Mouse (Mus musculus) forebrain, embryonic 11.5 days (tissue): Measurements from ENCODE around the gene Comt. TPM values are rescaled to one million over a fixed set of nuclear protein-coding genes. Genes with fewer than 3 reads are reported as not detected.

Experiments
- ATAC-seq: fragments of 200-750 bp; cut with Nextera tagmentation; replicated peaks from 2 replicates; pipeline ENCODE4 v1.8.0; 2017; ENCODE audit warnings: moderate TSS enrichment; ENCODE audit not compliant: low FRiP score
- DNase-seq: peaks from one replicate; pipeline ENCODE4 v3.0.0-alpha.2; 2017; ENCODE audit warnings: low spot score
- H3K27ac ChIP-seq: fragments of 300-500 bp; sonication (generic); 2 replicates; pipeline ENCODE4 v1.5.1; 2014; ENCODE audit warnings: low read depth, low read length
- H3K27me3 ChIP-seq: fragments of 300-500 bp; sonication (generic); 2 replicates; pipeline ENCODE4 v1.6.1; 2014; ENCODE audit warnings: mild to moderate bottlenecking, low read length, mixed read lengths; ENCODE audit not compliant: control insufficient read depth, insufficient read depth
- H3K36me3 ChIP-seq: fragments of 300-500 bp; sonication (generic); 2 replicates; pipeline ENCODE4 v1.6.1; 2014; ENCODE audit warnings: mild to moderate bottlenecking, low read length, moderate library complexity, mixed read lengths; ENCODE audit not compliant: control insufficient read depth, insufficient read depth
- H3K4me1 ChIP-seq: fragments of 300-500 bp; sonication (generic); replicated peaks from 2 replicates; pipeline ENCODE4 v1.6.1; 2014; ENCODE audit warnings: low read length, mixed read lengths; ENCODE audit not compliant: control insufficient read depth, insufficient read depth
- H3K4me2 ChIP-seq: fragments of 300-500 bp; sonication (generic); 2 replicates; pipeline ENCODE4 v1.6.1; 2014; ENCODE audit warnings: low read depth, mild to moderate bottlenecking, low read length, moderate library complexity, mixed read lengths; ENCODE audit not compliant: severe bottlenecking
- H3K4me3 ChIP-seq: fragments of 300-500 bp; sonication (generic); 2 replicates; pipeline ENCODE4 v1.5.1; 2014; ENCODE audit warnings: low read depth, low read length
- H3K9ac ChIP-seq: fragments of 300-500 bp; sonication (generic); 2 replicates; pipeline ENCODE4 v1.6.1; 2014; ENCODE audit warnings: low read length
- H3K9me3 ChIP-seq: fragments of 300-500 bp; sonication (generic); 2 replicates; pipeline ENCODE4 v1.6.1; 2016; ENCODE audit warnings: low read length, mixed read lengths; ENCODE audit not compliant: control insufficient read depth
- WGBS: fragments of 180-500 bp; shearing (Covaris S2); extraction: QIAGEN DNeasy Blood & Tissue Kit; methylation state at CpG from one replicate; pipeline ENCODE4 v1.1.7; 2014; 5-methylcytosine and 5-hydroxymethylcytosine counted together
- polyA plus RNA-seq: library from polyadenylated mRNA; unstranded; fragments of >200 nt; fragmentation: Nextera tagmentation; extraction: Ambion mirVana; gene quantifications from 2 replicates; pipeline ENCODE4 v1.2.1, GENCODE M21; 2014

The Comt gene
- polyA plus RNA-seq, 1 experiment from 2014 or later, result 53.6 TPM

DNA sequence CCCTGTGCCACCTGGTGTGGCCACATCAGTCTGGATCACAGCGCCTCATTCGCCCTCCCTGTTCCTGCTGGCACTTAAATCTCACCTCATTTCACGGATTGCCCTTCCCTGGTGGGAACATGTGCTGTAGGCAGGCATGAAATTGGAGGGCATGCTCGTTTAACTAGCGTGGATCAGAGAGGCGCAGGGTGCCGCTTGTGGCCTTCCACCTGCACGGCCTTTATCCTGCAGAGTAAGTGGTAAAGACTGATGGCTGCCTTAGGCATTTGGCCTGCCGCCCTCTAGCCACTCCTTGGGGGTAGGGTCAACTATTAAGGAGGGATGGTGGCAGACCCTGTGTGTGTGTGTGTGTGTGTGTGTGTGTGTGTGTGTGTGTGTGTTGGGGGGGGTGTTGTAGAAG lies 35.4 kb upstream of the Comt start:
- no peak overlapping the region for H3K4me3 ChIP-seq
- no peaks in the 10 kb centered on the region for H3K9me3 ChIP-seq
- no peaks in the 10 kb centered on the region for H3K36me3 ChIP-seq
- no peak overlapping the region for H3K27ac ChIP-seq
- DNase-seq, result no peak
- H3K9ac ChIP-seq, result no peak overlapping the region
- no peak overlapping the region for H3K4me2 ChIP-seq
- H3K27me3 ChIP-seq, result no peaks in the 10 kb centered on the region
- 67% methylated on average over 9 of the region's 9 CpGs for WGBS
- no peak for ATAC-seq
- peaks cover 11% of the 10 kb centered on the region for H3K4me1 ChIP-seq

DNA sequence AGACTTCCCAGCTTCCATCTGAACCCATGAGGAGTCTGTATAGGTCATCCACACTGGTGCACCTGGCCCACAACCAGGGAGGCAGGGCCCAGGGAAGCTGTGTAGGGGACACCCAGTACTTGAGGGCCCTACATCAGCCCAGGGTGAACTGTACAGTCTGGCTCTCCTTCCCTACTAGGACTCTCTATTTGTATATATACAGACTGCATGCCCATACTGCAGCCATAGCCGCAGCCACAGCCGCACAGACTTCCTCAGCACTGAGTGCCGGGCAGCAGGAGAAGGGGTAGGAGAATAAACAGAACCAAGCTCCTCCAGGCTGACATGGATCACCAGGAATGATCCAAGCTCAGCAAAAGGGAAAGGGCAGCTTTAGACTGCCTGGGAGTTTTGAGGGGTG lies 34.2 kb upstream of the Comt start:
- Histone ChIP-seq H3K9ac (no peak overlapping the region), H3K27me3 (no peaks in the 10 kb centered on the region)

DNA sequence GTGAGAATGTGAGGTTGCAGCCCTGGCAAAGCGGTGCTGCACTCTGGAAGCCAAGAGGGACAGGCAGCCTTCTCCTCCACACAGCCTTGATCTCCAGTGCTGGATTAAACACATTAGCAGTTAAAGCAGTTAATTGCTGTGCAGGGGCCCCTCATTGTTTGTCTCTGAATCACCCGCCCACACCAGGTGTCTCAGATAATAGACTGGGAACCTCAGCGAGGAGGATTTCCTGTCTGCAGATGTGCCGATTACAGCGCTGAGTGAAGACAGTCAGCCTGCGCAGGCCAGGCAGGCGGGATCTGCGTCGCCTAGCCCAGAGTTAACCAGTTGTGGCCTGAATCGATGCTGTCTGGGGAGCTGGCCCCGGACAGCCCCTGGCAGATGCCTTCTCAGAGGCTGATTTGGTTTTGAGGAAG lies 33.3 kb upstream of the Comt start:
- Histone ChIP-seq H3K4me3 (no peak overlapping the region), H3K27ac (peak overlapping the region; percentile 46), H3K27me3 (no peaks in the 10 kb centered on the region), H3K4me2 (peak overlapping the region; percentile 27), H3K4me1 (peaks cover 11% of the 10 kb centered on the region), H3K9me3 (no peaks in the 10 kb centered on the region), H3K36me3 (no peaks in the 10 kb centered on the region), H3K9ac (peak overlapping the region; percentile 27; the same call in 1 of the 2 replicates)
- ATAC-seq, result peak; percentile 75
- DNase-seq, result peak; percentile 71
- under 1% methylated on average over 11 of the region's 11 CpGs for WGBS

More for the DNA sequence above, 34.2 kb upstream of the Comt start:
- DNase-seq (no peak), ATAC-seq (no peak)
- Histone ChIP-seq H3K4me3 (no peak overlapping the region), H3K36me3 (no peaks in the 10 kb centered on the region), H3K4me1 (peaks cover 11% of the 10 kb centered on the region), H3K9me3 (no peaks in the 10 kb centered on the region), H3K4me2 (no peak overlapping the region), H3K27ac (no peak overlapping the region)
- WGBS, result 88% methylated on average over 3 of the region's 3 CpGs

DNA sequence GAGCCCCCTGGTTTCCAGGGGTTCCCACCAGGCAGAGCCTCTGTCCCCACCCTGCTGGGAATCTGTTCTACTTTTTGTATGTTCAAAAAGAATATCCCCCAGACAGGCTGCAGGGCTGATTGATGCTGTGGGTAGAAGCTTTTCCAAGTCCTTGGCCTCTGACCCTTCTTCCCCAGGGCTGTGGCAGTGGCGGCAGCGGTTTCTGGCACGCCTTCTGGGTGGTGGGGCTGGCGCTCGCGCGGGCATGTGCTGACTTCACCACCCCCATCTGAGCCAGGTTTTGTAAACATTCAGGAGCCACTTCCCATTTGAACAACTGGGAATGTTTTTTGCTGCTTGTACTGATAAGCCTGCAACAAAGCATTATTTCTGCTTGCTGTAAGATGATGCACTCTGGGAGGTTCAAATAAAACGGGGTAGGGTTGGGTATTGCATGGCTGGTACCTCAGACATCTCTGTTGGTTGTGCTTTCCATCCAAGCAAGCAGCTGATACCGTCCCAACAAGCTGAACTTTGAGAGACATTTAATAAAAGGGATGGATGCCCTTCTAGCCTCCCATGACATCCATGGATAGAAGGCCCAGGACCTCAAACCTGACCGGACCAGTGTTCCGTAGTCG lies 32.8 kb upstream of the Comt start:
- 8% methylated on average over 12 of the region's 12 CpGs for WGBS
- peak overlapping the region; percentile 46 for H3K27ac ChIP-seq
- no peak overlapping the region for H3K4me3 ChIP-seq
- DNase-seq (no peak), ATAC-seq (peak; percentile 22; the same call in 1 of the 2 replicates)
- H3K27me3 ChIP-seq, result no peaks in the 10 kb centered on the region
- H3K4me2 ChIP-seq, result peak overlapping the region; percentile 27
- H3K4me1 ChIP-seq, result peaks cover 11% of the 10 kb centered on the region
- peak overlapping the region; percentile 27; the same call in 1 of the 2 replicates for H3K9ac ChIP-seq
- no peaks in the 10 kb centered on the region for H3K36me3 ChIP-seq
- H3K9me3 ChIP-seq, result no peaks in the 10 kb centered on the region

DNA sequence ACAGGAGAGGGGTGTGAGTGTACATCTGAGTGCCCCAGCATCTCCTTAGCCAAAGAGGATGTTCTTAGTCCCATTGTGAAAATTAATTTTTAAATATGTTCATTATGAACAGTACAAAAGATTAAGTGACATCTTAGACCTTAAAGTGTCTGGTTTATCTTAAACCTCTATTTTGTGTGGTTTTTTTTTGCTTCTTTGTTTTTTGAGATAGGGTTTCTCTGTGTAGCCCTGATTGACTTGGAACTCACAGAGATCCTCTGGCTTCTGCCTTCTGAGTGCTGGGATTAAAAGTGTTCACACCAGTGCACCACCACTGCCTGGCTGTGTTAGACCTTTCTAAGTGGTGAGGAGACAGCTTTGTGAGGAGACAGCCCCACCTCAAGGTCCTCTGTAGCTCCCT lies 32.0 kb upstream of the Comt start:
- Histone ChIP-seq H3K4me1 (peaks cover 11% of the 10 kb centered on the region), H3K4me2 (no peak overlapping the region), H3K27ac (no peak overlapping the region), H3K4me3 (no peak overlapping the region), H3K36me3 (no peaks in the 10 kb centered on the region), H3K9ac (no peak overlapping the region), H3K9me3 (no peaks in the 10 kb centered on the region), H3K27me3 (no peaks in the 10 kb centered on the region)
- DNase-seq (no peak), ATAC-seq (no peak)

DNA sequence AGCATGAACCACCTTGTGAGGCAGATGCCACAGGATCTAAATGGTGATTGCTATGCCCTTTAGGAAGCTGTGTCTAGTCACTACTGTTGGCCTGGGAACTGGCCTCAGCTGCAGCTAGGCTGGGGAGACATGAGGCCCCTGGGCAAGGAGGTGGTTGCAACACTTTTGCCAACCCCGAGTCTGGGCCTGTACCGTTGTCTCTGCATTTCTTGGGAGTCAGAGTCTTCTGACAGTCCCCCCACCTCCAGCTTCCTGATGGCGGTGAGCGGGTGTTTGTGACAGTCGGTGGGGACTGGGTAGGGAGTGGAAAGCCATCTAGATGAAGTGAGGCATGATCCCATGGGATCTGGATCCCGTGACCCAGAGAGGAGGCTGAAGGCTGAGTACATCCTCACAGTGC lies 28.8 kb upstream of the Comt start:
- Histone ChIP-seq H3K27ac (no peak overlapping the region), H3K9ac (no peak overlapping the region), H3K9me3 (no peaks in the 10 kb centered on the region), H3K4me3 (no peak overlapping the region), H3K4me2 (no peak overlapping the region), H3K27me3 (no peaks in the 10 kb centered on the region), H3K36me3 (no peaks in the 10 kb centered on the region), H3K4me1 (peaks cover 11% of the 10 kb centered on the region)
- 92% methylated on average over 6 of the region's 6 CpGs for whole genome bisulfite sequencing
- ATAC-seq (no peak), DNase-seq (no peak)

DNA sequence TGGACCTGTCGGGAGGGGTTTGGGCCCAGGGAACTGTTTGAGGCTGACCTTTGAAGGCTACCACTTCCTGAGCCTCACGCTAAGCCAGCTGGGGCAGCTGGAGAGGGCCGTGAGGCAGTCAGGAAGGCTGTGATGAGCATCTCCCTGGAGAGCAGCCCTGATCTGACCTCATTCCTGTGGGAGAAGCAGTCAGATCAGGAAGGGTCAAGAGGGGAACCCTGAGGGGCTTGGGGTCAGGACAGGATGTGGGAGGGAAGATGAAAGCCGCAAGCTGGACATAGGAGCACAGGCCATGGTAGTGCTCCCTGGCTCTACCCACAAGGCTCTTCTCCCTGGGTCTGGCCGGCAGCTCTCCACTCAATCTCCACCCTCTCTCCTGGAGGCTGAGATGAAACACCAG lies 27.2 kb upstream of the Comt start:
- Histone ChIP-seq H3K4me2 (no peak overlapping the region), H3K36me3 (no peaks in the 10 kb centered on the region), H3K9me3 (no peaks in the 10 kb centered on the region), H3K4me3 (no peak overlapping the region), H3K27ac (no peak overlapping the region), H3K4me1 (peaks cover under 1% of the 10 kb centered on the region; the same call in 1 of the 2 replicates), H3K27me3 (no peaks in the 10 kb centered on the region), H3K9ac (no peak overlapping the region)
- DNase-seq, result no peak
- WGBS, result 56% methylated on average over 5 of the region's 5 CpGs
- no peak for ATAC-seq

DNA sequence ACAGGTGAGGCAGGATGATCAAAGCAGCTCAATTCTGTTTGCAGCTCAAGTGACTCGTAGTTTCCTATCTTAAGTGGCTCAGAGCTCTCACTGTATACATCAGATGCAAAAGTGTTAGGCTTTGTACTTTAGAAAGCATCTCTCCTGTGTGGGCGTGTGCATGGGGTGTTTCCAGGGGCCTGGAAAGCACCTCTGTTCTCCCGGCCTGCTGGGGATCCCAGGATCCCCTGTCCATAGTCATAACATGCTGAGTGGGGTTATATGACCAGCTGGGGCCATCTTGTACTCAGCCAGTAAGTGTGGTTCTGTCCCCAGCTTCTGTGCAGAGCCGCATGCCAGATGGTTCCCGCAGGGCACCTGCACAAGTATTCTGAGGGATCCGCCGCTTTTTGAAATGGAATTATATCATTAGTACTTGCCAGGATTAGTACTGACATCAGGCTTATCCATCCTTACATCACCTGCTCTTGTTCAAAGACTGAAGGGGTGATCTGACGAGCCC lies 25.8 kb upstream of the Comt start:
- no peaks in the 10 kb centered on the region for H3K36me3 ChIP-seq
- DNase-seq (no peak), ATAC-seq (no peak)
- H3K4me1 ChIP-seq, result no peaks in the 10 kb centered on the region
- H3K4me3 ChIP-seq, result no peak overlapping the region
- H3K9me3 ChIP-seq, result no peaks in the 10 kb centered on the region
- H3K4me2 ChIP-seq, result no peak overlapping the region
- no peaks in the 10 kb centered on the region for H3K27me3 ChIP-seq
- no peak overlapping the region for H3K27ac ChIP-seq
- 85% methylated on average over 8 of the region's 8 CpGs for WGBS
- no peak overlapping the region for H3K9ac ChIP-seq
